Mouse (Mus musculus) E14TG2a.4 (cell line): ENCODE measurements around the gene Hoxc4.

Experiments
- CTCF ChIP-seq: conservative IDR thresholded peaks from 2 replicates; pipeline ENCODE4 v1.5.1; 2014; ENCODE audit warnings: low read length
- NANOG ChIP-seq: IDR thresholded peaks from 2 replicates; pipeline ENCODE4 v1.6.1; 2014; ENCODE audit warnings: borderline replicate concordance, low read length, mixed read lengths
- POU5F1 ChIP-seq: IDR thresholded peaks from 2 replicates; pipeline ENCODE4 v1.6.1; 2014; ENCODE audit warnings: low read length, borderline replicate concordance

DNA sequence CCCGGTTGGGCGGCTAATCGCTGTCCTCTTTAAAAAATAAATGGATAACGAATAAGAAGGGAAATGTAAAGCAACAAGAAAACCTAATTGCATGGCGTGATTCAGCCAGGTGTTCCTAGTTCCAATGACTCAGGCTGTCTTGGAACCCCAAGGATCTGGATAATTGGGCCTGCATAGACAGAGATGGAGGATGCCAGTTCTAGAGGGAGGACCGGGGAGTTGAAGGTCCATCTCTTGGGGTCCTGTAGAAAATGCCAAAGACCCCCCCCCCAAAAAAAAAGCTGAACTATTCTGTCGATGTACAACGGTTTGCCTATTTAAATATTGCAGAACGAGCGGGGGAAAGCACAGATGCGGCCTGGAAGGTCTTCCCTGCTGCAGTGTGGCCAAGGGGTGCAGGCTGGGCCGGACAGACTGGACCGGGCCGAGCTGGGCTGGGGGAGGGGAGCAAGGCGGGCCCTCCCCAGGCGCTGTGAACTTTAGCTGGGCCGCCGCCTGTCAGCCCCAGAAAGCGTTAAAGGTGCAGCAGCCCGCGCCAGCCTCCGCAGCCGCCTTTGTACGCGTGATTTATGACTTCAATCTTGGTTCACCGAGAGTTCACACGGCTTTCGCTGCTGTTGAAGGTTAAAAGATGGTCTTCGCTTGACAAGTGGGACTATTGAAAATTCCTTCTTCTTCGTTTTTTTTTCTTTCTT, 42.5 kb downstream of the Hoxc4 start:
- TF ChIP-seq CTCF: no peak
- TF ChIP-seq POU5F1: no peak
- TF ChIP-seq NANOG: no peak
